Mouse (Mus musculus) CH12.LX (cell line): ENCODE measurements at regions not wholly inside any gene's neighbourhood (a gene's known extent, or its start where the extent isn't known, plus 50 kb on each side); places are given as distances from the start of the nearest gene placed in this dataset.

Experiments used
- DNase-seq: peaks from one replicate; pipeline ENCODE4 v3.0.0-alpha.2; 2013; ENCODE audit errors: extremely low read depth
- H3K27ac ChIP-seq: 2 replicates; pipeline ENCODE4 v1.5.1; 2012; ENCODE audit warnings: low read depth, mild to moderate bottlenecking, control low read depth, moderate library complexity; ENCODE audit not compliant: insufficient read depth
- H3K27me3 ChIP-seq: replicated peaks from 2 replicates; pipeline ENCODE3; 2012; ENCODE audit warnings: inconsistent platforms
- H3K36me3 ChIP-seq, 2 experiments: replicated peaks in 1 of 2; 2 replicates each; pipeline versions ENCODE3 to v1.6.1; 2012; ENCODE audit warnings: inconsistent platforms in 1 of 2, low read length in 1 of 2, mild to moderate bottlenecking in 1 of 2, mixed read lengths in 1 of 2, moderate library complexity in 1 of 2; ENCODE audit not compliant: control insufficient read depth in 1 of 2, insufficient read depth in 1 of 2
- H3K4me1 ChIP-seq, 2 experiments: 2 replicates each; pipeline ENCODE4 v1.6.1; 2012; ENCODE audit warnings: inconsistent platforms in 1 of 2, moderate library complexity in 1 of 2; ENCODE audit not compliant: insufficient read depth in 2 of 2, control insufficient read depth in 1 of 2
- H3K4me2 ChIP-seq: 2 replicates; pipeline ENCODE4 v1.6.1; 2012; ENCODE audit warnings: low read depth, mild to moderate bottlenecking, control low read depth; ENCODE audit not compliant: poor library complexity, insufficient read depth, severe bottlenecking
- H3K4me3 ChIP-seq, 3 experiments: fragments of 150-350 bp in 1 of 3; sonication (generic) in 1 of 3; replicated peaks in 1 of 3; 2 replicates each; pipeline versions ENCODE3 to v1.5.1; 2011 to 2012; ENCODE audit warnings: low read depth in 2 of 3, low read length in 2 of 3, mild to moderate bottlenecking in 2 of 3, moderate library complexity in 2 of 3, control low read depth in 1 of 3, improper control_type of control experiment in 1 of 3, inconsistent platforms in 1 of 3, mixed read lengths in 1 of 3; ENCODE audit not compliant: poor library complexity in 1 of 3
- H3K79me2 ChIP-seq: replicated peaks from 2 replicates; pipeline ENCODE4 v1.6.1; 2012; ENCODE audit warnings: mild to moderate bottlenecking, moderate library complexity; ENCODE audit not compliant: control insufficient read depth, poor library complexity, insufficient read depth, severe bottlenecking; ENCODE audit errors: extremely low read depth
- H3K9ac ChIP-seq: 2 replicates; pipeline ENCODE4 v1.6.1; 2012; ENCODE audit warnings: low read depth, mild to moderate bottlenecking, control low read depth, moderate library complexity; ENCODE audit not compliant: insufficient read depth
- H3K9me3 ChIP-seq: replicated peaks from 2 replicates; pipeline ENCODE3; 2012; ENCODE audit warnings: low read length, inconsistent platforms, mixed read lengths
- CTCF ChIP-seq, 2 experiments: IDR thresholded peaks in 1 of 2; conservative IDR thresholded peaks in 1 of 2; 2 replicates each; pipeline ENCODE4 v1.5.1; 2011 to 2012; ENCODE audit warnings: low read depth in 2 of 2, low read length in 2 of 2, improper control_type of control experiment in 1 of 2, inconsistent platforms in 1 of 2, mild to moderate bottlenecking in 1 of 2, moderate library complexity in 1 of 2
- EP300 ChIP-seq: IDR thresholded peaks from 2 replicates; pipeline ENCODE4 v1.6.1; 2011; ENCODE audit warnings: low read length, improper control_type of control experiment
- GABPA ChIP-seq: IDR thresholded peaks from 2 replicates; pipeline ENCODE4 v1.6.1; 2012; ENCODE audit warnings: low read depth, low read length, improper control_type of control experiment, inconsistent platforms; ENCODE audit not compliant: insufficient replicate concordance
- HCFC1 ChIP-seq: IDR thresholded peaks from 2 replicates; pipeline ENCODE4 v1.6.1; 2012; ENCODE audit warnings: low read depth, mild to moderate bottlenecking, inconsistent platforms, low read length, improper control_type of control experiment
- IRF4 ChIP-seq: IDR thresholded peaks from 2 replicates; pipeline ENCODE4 v1.6.1; 2014; ENCODE audit warnings: low read depth, mild to moderate bottlenecking, inconsistent platforms, low read length, improper control_type of control experiment
- JUND ChIP-seq: conservative IDR thresholded peaks from 2 replicates; pipeline ENCODE4 v1.6.1; 2011; ENCODE audit warnings: low read depth, low read length, improper control_type of control experiment
- KAT2A ChIP-seq: IDR thresholded peaks from 2 replicates; pipeline ENCODE4 v1.6.1; 2012; ENCODE audit warnings: low read length, improper control_type of control experiment, inconsistent platforms; ENCODE audit not compliant: insufficient replicate concordance
- MAX ChIP-seq: IDR thresholded peaks from 2 replicates; pipeline ENCODE4 v1.6.1; 2011; ENCODE audit warnings: low read length, improper control_type of control experiment
- RAD21 ChIP-seq: IDR thresholded peaks from 2 replicates; pipeline ENCODE4 v1.6.1; 2011; ENCODE audit warnings: low read depth, mild to moderate bottlenecking, low read length, improper control_type of control experiment, moderate library complexity
- TBP ChIP-seq: conservative IDR thresholded peaks from 2 replicates; pipeline ENCODE4 v1.6.1; 2011; ENCODE audit warnings: low read depth, low read length, improper control_type of control experiment
- USF1 ChIP-seq: IDR thresholded peaks from 2 replicates; pipeline ENCODE4 v1.6.1; 2014; ENCODE audit warnings: low read depth, mild to moderate bottlenecking, inconsistent platforms, low read length, improper control_type of control experiment
- ZNF384 ChIP-seq: IDR thresholded peaks from 2 replicates; pipeline ENCODE4 v1.6.1; 2012; ENCODE audit warnings: low read depth, low read length, improper control_type of control experiment, inconsistent platforms
- dilution Hi-C: fragments of 300-500 bp; cut with MboI; formaldehyde crosslinking; loops from 2 replicates; pipeline ENCODE4 v1.14.3; 2020; ENCODE audit warnings: low sequenced_read_pairs; ENCODE audit not compliant: extremely low pct_unique_long_range_greater_than_20kb, extremely low pct_ligation_motif_present
- in situ Hi-C: fragments of 300-500 bp; cut with MboI; formaldehyde crosslinking; loops from 3 replicates; pipeline ENCODE4 v1.14.3; 2019; ENCODE audit warnings: low sequenced_read_pairs, low pct_ligation_motif_present, low pct_unique_long_range_greater_than_20kb, mixed read lengths

DNA sequence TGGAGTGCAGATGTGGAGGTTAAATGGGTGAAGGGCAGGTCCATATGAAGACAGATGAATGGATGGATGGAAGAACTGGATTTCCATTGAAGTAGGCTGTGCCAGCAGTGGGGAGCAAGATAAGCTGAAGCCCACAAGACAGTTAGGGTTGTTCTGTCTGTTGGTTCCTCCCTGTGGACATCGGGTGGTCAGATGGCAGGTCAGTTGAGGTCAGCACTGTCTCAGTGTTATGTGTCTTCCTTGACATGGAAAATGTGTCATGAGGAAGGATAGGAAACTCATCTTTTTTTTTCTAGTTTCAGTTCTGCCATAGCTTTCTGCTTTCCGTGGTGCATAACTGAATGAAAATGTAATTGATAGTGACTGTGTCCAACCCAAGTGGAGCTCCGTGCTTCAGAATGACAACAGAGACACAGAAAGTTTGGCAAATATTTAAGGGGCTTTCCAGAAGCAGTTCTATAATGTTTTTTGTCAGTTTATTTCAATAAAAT, 297.2 kb downstream of the Ankrd50 start:
- Histone ChIP-seq H3K79me2 (no peaks in the 10 kb centered on the region), H3K36me3 (no peaks in the 10 kb centered on the region), H3K4me3 (no peak overlapping the region), H3K9me3 (no peaks in the 10 kb centered on the region), H3K4me1 (peaks cover 0 to 6% of the 10 kb centered on the region in 2 experiments; a peak in 1 of 4 replicates), H3K27me3 (no peaks in the 10 kb centered on the region), H3K27ac (no peak overlapping the region), H3K9ac (no peak overlapping the region), H3K4me2 (no peak overlapping the region)
- no peak for DNase-seq
- dilution Hi-C loops (no loop called here), in situ Hi-C loops (no loop called here)
- TF ChIP-seq EP300 (peak; percentile 58; the same call in 1 of the 2 replicates), GABPA (no peak), ZNF384 (peak; percentile 75), IRF4 (0 out of 2 replicates have a peak, but pooled peaks have one; percentile 31)

GRCm38 (mm10) chr3:38186503-38186902, 298.1 kb downstream of the Ankrd50 start:
- Histone ChIP-seq H3K4me2 (no peak overlapping the region), H3K27me3 (no peaks in the 10 kb centered on the region), H3K4me3 (no peak overlapping the region), H3K4me1 (peaks cover 0 to 6% of the 10 kb centered on the region in 2 experiments; a peak in 1 of 4 replicates), H3K36me3 (no peaks in the 10 kb centered on the region), H3K9ac (no peak overlapping the region), H3K79me2 (no peaks in the 10 kb centered on the region), H3K27ac (no peak overlapping the region), H3K9me3 (no peaks in the 10 kb centered on the region)
- no peak for TF ChIP-seq MAX
- no peak for TF ChIP-seq HCFC1
- no peak for TF ChIP-seq TBP
- TF ChIP-seq USF1, result no peak
- no peak for TF ChIP-seq KAT2A
- in situ Hi-C loops (no loop called here), dilution Hi-C loops (no loop called here)
- no peak for DNase-seq

GRCm38 (mm10) chr3:38178295-38178694, 306.3 kb downstream of the Ankrd50 start:
- H3K27me3 ChIP-seq, result no peaks in the 10 kb centered on the region
- no peaks in the 10 kb centered on the region for H3K36me3 ChIP-seq
- peaks cover 0 to 4% of the 10 kb centered on the region in 2 experiments; a peak in 1 of 4 replicates for H3K4me1 ChIP-seq
- DNase-seq, result no peak
- no peak overlapping the region for H3K9ac ChIP-seq
- peak in 1 of 2 experiments; percentile 45; a peak in 2 of 4 replicates for TF ChIP-seq CTCF (conservative IDR thresholded peaks at IDR 0.05 in 1 of 2, IDR thresholded peaks at IDR 0.05 in 1 of 2; ENCODE audit: low read depth in 2 of 2, low read length in 2 of 2)
- TF ChIP-seq RAD21, result peak; percentile 44
- TF ChIP-seq JUND, result no peak
- H3K9me3 ChIP-seq, result no peaks in the 10 kb centered on the region
- H3K4me3 ChIP-seq, result no peak overlapping the region
- in situ Hi-C loops (no loop called here), dilution Hi-C loops (no loop called here)
- no peak overlapping the region for H3K27ac ChIP-seq
- no peaks in the 10 kb centered on the region for H3K79me2 ChIP-seq
- H3K4me2 ChIP-seq, result no peak overlapping the region
